14 mouse cellular contexts compared by ENCODE assay signal in the genomic region with DNA sequence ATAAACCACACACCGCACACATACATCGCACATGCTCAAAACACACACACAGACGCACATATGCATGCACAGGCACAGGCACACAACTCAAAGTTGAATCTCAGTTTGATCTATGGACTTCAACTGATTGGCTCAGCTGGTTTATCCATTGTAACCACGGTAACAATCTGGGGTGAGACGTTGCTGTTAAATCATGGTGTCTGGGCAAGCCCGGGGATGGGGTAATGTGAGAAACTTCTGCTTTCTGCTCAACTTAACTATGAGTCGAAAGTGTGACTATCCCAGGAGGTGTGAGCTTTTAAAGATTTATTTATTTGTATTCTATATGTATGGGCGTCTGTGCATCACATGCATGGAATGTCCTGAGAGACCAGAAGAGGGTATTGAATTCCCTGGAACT.
"Had no signal": no experiment of that assay in that cellular context is flagged by ENCODE, and none has a peak within 500 bp of the region (broad histone marks: within the 10 kb centered on the region; RNA-seq: fewer than 3 reads in every experiment).

No protein-coding gene starts in this region.

- DNase-seq: lung, adult 18-20 months; lung, embryonic 14.5 days; lung, postnatal 10 days; lung, postnatal 4 days; right cerebral cortex, postnatal 14 days; thymus, adult 2 months; thymus, postnatal 14 days; thymus, postnatal 36 days had no signal

- H3K4me1 ChIP-seq: megakaryocyte, embryonic 14.5 days; midbrain, embryonic 13.5 days; midbrain, embryonic 15.5 days; neural tube, embryonic 12.5 days; stomach, embryonic 15.5 days had no signal

- H3K27ac ChIP-seq: midbrain, embryonic 13.5 days; midbrain, embryonic 15.5 days; neural tube, embryonic 12.5 days; stomach, embryonic 15.5 days; stomach, postnatal 0 days had no signal

- ATAC-seq: midbrain, embryonic 13.5 days; midbrain, embryonic 15.5 days had no signal

- H3K4me3 ChIP-seq: megakaryocyte, embryonic 14.5 days; midbrain, embryonic 13.5 days; midbrain, embryonic 15.5 days; neural tube, embryonic 12.5 days; stomach, embryonic 15.5 days had no signal

- H3K9me3 ChIP-seq: megakaryocyte, embryonic 14.5 days; midbrain, embryonic 13.5 days; midbrain, embryonic 15.5 days; neural tube, embryonic 12.5 days; stomach, embryonic 15.5 days had no signal

- H3K27me3 ChIP-seq: midbrain, embryonic 13.5 days; midbrain, embryonic 15.5 days; neural tube, embryonic 12.5 days; stomach, embryonic 15.5 days had no signal

- H3K9ac ChIP-seq: lung, embryonic 14.5 days; midbrain, embryonic 13.5 days; midbrain, embryonic 15.5 days; neural tube, embryonic 12.5 days; stomach, embryonic 15.5 days had no signal

- H3K36me3 ChIP-seq: midbrain, embryonic 13.5 days; midbrain, embryonic 15.5 days; neural tube, embryonic 12.5 days; stomach, embryonic 15.5 days had no signal
